Mouse (Mus musculus): ENCODE measurements around the gene Gm16253.

Gene Gm16253

DNA sequence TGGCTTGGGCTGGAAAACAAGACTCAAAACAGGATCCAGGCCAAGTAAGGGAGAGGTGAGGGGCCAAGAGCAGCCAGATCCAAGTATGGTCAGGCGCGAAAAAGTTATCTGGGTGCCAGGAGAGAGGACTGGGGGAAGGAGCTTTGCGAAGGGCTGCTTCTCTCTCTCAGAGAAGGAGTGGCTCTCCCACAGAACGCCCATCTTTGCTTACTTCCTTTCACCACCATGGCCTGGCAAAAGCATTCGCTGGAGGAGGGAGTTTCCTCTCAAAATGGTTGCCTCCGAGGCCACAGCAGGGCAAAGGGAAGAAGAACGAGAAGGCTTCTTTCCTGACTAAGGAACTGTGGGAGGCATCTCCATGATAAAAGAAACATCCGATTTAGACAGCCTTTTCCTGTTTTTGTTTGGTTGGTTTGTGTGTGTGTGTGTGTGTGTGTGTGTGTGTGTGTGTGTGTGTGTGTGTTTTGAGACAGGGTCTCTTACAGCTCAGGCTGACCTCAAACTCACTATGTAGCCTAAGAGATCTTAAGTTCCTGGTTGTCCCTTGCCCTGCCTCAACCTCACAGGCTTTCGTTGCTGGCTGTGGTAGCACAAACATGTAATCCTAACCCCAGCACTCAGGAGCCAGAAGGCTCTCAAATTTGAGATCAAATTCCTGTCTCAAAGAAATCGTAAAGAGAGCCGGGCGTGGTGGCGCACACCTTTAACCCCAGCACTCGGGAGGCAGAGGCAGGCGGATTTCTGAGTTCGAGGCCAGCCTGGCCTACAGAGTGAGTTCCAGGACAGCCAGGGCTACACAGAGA lies 4.7 kb upstream of the Gm16253 start:
- no peak for DNase-seq (ENCODE audit: low read depth, low spot score)

DNA sequence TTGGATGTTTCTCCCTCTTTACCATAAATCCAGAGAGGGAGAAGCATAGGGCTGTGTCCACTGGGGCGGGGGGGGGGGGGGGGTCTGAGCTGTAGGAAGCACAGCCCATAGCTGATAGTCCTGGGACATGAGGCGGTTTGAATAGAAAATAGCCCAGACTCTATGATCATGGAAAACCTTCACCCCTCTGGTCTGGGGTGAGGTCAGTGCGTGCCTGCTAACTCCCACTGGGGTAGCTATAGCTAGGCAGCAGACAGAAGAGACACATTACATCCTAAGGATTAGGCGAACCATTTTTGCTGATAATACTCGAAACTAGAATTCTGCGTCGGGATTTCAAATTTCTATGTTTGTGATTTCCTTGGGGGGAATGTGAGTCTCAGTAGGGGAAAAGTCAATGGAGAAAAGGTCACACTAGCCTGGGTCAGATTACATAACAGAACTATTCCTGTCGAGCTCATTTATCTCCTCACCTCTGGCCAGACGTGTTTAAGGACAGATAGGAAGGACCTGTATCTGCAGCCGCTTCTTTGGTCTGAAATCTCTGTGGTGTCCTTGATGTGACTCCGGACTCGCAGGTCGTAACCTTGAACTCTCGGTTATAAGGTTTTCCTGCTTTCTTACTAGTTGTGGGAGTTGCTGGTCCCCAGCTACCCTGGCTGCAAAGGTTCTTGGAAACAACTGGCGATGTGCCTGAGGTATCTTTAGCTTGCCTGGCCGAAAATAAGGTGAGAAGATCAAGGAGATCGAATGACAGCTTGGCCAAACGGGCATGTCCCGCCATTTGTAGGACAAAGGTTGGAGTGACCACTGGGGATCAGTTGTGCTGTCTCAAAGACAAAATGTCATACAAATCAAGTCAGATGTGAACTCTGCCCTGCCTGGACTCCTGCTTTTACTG lies 2.9 kb upstream of the Gm16253 start:
- DNase-seq (ENCODE audit: low read depth, low spot score): no peak

DNA sequence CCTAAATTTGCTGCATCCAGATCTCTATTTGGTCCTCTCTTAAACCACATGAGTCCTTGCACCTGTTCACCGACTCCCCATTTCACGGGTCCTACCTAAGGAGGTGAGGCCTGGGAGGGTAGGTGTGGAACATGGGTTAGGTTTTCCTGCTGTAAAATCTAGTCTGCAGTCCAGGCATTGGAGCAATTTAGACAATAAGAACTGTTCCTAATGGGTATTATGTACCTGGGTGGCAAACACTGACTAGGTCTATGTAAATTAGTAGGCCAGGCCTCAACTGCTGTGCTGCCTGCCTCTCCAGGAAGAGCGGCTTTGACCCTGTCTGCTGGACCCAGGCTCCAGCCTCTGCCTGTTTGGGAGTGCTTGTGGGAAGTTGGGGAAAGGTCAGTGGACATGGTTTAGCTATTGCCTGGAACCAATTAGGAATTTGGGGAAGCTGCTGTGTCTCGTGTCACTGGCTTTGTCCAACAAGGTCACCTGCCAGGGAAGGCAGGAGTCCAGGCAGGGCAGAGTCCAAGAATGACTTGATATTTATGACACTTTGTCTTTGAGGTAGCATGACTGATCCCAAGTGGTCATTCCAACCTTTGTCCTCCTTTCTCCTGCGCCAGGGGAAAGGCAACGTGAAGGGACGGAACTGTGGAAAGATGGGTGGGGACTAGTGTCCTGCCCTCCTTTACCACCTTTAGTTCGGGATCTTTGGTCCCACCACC lies 1.4 kb upstream of the Gm16253 start:
- DNase-seq (ENCODE audit: low read depth, low spot score): no peak

DNA sequence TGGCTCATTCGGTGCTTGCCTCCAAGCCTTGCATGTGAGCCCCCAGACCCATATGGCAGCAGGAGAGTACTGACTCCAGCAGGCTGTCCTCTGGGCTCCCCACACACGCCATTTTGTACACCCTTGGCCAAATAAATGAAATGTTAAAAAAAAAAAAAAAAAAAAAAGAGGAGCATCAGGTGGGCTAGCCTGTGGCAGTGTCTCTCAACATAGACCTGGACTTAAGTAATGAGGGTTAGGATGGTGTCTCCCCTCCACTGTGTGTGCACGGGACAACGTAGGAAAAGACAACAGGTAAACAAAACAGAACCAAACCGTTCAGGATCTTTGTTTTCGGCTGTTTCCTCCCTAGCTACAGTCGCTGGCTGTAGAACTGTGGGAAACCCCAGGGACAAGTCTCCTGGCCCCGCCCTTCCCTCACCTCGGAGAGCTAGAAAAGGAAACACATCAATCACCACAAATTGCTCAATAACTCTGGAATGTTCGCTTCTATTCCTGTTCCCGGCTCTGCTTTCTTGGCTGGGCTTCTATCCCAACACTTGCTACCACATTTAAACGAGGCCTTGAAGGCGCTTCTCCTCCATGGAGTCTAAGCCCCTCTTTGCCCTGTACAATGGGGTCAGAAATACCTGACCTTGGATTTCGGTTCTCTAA lies 652 bp upstream of the Gm16253 start:
- peak; percentile 46 for DNase-seq (ENCODE audit: low read depth, low spot score)

DNA sequence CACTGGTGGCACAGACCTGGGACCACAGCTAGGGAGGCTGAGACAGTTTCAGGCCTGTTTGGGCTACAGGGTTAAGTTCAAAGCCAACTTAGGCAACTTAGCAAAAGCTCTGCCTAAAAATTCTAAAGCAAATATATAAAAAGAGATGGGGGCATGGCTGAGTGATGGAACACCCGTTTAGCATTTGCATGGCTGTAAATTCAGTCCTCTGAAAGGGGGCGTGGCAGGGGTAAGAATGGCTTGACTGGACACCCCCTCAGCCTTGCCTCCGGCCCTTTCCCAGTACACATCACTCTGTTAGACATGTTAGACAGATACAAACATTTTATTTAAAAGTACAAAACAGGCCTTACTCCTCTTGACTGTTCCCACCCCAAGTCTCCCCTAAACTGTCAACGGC lies 782 bp downstream of the Gm16253 start:
- no peak for DNase-seq (ENCODE audit: low read depth, low spot score)

DNA sequence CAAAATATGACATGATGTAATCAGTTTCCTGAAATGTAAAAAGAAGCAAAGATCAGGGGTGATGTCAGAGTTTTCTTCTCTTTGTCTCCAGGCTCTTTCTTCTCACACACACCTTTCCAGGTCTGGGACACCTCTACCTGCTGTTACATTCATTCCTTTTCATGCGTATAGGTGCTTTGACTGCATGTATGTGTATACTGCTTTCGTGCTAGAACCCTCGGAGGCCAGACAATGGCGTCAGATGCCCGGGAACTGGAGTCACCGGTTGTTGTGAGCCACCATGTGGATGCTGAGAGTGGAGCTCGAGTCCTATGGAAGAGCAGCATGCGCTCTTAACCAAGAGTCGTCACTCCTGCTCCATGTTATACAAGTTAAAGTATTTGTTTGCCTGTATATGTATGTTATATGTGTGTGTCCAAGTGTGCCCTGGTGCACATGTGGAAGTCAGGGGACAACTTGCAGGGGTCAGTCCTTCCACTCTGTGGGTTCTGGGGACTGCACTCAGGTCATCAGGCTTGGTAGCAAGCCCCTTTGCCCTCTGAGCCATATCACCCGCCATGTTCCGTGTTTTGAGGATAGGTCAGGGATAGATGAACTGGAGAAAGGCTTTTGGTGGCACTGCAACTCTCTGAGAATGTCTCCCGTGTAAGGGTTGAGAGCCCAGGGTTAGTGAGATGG lies 1.9 kb downstream of the Gm16253 start:
- no peak for DNase-seq (ENCODE audit: low read depth, low spot score)

DNA sequence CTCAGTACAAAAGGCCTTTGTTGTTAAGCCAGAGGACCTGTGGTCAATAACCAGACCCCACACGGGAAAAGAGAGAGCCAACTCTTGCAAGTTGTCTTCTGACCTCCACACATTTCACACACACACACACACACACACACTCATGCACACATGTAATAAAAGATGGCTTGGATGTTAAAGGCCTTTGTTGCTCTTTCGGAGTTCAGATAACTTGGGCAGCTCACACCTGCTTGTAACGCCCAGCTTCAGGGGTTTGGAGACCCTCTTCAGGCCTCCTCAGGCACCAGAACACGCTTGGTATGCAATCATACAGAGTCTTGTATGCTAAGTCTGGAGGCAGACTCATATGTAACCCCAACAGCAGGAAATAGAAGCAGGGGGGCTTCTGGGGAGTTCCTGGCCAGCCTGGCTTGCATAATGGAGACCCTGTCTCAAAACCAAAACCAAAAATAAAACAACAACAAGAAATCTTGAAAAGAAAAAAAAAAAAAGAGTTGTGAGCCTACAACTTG lies 2.5 kb downstream of the Gm16253 start:
- DNase-seq (ENCODE audit: low read depth, low spot score): no peak

DNA sequence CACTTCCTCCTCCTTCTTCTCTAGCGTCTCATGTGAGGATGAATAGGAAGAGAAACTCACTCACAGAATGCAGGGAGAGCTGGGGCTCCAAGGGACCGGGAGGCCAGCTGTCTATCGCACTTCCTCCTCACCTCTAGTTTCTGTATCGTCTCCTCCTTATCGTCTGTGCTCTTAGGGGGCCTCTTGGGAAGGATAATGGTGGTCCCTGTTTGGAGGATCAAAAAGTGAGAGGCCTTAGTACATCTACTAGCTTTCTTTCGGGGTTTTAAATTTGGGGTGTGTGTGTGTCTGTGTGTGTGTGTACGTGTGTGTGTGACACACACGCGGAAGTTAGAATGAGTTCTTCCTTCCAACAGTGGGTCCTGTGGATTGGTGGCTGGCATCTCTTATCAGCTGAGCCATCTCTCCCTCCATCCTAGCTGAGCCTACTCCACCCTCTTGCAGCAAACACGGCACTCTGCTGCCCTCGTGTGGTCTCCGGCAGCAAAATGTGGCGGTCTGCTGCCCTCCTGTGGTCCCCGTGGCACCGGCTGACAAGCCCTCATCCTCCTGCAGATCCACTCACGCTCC lies 3.2 kb downstream of the Gm16253 start:
- DNase-seq (ENCODE audit: low read depth, low spot score): peak; percentile 90

DNA sequence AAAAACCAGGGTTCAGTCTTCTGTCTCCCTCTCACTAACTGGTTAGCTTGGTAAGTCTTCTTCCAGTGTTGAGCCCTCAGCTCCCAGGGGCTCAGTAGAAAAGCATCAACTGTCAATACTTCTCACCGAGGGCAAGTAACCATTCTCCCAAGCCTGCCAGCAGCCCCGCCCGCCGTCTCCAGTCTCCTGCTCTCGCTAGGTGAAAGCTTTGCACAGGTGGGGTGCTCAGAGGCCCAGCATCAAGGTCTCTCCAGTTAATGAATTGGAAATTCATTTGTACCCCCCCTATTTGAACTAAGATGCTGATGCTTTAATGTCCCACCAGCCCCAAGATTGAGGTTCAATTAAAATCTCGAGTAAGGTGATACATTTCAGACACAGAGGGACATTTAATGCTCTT lies 4.4 kb downstream of the Gm16253 start:
- DNase-seq (ENCODE audit: low read depth, low spot score): no peak

DNA sequence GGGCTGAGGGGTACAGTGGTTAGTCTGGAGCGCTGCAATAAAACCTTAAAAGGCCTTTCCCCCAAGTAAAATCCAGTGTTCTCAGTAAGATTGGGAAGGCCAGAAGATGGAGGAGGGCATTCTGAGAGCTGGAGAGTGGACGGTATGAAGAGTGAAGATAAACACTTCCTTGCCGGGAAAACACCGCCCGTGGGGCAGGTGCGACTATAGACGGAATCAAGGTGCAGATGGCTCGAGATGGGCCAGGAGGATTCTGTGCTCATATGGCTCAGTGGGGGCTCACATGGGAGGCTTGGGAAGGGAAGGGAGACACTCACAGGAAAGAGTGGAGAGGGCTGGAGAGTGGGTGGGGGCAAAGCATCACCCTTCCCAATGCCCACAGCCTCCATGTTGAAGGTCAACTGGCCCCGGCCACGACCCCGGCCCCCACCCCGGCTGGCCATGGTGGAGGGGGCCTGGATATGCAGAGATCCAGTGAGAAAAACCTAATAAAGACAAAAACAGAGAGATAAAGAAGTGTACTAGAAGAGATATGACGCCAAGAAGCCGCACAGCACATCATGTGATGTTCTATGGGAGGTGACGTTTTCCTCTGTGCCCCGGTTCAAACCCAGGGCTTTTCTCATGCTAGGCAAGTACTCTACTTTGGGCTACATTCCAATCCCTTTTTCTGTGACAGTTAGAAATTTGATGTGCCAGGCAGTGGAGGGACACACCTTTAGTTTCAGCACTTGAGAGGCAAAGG lies 5.2 kb downstream of the Gm16253 start:
- DNase-seq (ENCODE audit: low read depth, low spot score): no peak

DNA sequence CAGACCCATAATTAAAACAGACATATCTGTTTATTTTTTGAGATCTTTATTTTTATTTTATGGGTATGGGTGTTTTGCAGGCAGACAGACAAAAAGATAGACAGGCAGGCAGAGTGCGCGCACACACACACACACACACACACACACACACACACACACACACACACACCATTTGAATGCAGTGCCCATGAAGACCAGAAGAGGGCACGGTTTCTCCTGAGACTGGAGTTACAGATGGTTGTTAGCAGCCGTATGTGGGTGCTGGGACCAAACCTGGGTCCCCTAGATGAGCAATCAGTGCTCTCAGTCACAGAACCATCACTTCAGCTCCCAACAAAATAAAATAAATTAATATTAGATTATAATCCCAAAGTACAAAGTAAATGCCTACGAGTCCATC lies 6.6 kb downstream of the Gm16253 start:
- DNase-seq (ENCODE audit: low read depth, low spot score): no peak

DNA sequence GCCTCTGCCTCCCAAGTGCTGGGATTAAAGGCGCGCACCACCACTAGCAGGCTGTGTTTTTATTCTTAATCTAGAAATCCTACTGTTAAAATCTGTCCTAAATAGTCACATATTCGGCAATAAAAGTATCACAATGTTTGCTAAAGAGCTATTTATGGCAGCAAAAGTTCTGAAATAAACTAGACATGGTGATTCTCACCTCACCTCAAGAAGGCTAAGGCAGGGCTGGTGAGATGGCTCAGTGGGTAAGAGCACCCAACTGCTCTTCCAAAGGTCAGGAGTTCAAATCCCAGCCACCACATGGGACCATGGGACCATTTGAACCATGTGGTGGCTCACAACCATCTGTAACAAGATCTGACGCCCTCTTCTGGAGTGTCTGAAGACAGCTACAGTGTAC lies 13.9 kb downstream of the Gm16253 start:
- no peak for DNase-seq (ENCODE audit: low read depth, low spot score)

DNA sequence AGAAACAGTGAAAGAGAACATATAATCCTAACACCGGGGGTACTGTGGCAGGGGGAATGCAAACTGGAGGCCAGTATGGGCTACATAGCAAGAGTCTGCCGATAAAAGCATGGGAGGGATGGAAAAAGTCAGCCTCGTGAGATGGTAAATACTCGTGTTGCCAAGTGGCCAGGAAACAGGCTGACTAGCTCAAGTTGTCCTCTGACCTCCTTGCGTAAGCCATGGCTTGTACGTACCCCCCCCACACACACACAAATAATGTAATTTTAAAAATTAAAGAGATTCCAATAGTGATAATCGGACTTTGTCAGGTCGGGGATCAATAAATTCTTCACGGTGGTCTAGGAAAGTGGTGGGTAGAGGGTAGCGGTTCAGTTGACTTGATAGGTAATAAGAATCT lies 16.6 kb downstream of the Gm16253 start:
- no peak for DNase-seq (ENCODE audit: low read depth, low spot score)

DNA sequence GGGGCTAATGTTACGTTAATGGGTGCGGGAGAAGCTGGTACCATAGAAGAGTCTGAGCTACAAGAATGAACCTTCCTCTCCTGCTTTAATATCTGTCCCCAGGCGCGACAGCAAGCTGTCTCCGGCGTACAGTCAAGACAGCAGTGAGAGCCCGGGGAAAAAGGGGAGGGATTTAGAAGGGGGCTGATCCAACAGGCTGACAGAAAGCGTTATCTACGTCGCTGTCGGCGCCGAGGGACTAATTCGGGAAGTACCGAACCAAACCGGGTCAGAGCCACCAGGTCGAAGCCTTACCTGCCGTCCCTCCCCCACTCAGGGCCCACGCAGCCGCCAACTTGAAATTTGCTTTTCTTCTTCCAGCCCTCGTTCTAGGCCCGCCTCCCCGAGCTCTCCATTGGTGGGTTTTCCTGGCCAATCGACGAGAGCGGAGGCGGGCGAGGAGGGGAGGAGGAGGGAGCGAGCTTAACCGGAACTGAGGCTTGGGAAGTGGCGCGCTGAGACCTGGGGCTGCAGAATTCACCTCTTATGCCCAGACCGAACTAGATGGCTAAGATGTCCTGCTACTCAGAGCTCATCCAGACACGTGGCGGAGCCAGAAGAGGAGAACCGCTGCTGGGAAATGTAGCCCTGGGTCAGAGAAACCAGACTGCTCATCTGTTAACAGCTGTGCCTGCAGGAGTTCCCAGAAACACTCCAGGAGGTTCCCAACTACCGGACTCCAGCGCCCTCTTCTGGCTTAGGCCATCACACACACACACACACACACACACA lies 17.2 kb downstream of the Gm16253 start, which contains the start of gene Polr3gl:
Gene Polr3gl, minus strand, starts transcription at position 392 of the 771 bp plus-strand sequence.
- peak; percentile 88 for DNase-seq (ENCODE audit: low read depth, low spot score)

DNA sequence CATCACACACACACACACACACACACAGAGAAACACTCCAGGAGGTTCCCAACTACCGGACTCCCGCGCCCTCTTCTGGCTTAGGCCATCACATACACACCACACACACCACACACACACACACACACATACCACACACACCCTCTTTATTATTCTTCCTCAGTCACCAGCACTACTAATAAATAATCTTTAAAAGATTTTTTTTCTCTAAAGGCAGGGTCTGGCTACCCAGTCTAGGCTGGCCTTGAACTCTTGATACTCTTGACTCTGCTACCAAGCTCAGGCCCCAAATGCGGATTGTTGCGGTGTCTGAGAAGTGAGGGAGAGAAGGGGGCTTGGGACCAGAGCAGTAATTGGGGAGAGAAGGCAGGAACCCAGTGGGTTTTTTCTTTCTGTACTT lies 18.1 kb downstream of the Gm16253 start:
- DNase-seq (ENCODE audit: low read depth, low spot score): no peak

DNA sequence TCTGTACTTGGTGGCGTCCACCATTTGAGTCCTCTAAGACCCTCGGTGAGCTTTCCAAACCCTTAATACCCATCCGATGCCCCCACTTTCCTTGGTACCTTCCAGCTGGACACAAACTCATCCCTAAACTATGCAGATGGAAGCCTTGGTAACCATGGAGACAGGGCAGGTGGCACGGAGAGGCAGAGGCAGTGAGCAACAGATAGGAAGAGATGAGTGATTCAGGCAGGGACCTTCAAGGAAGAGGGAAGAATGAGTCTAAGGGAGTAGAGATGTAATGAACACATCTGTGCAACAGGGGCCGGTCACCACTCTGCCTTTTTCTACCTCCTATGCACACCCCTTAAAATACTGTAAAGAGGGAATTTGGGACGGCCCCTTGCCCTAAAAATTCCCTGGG lies 18.9 kb downstream of the Gm16253 start:
- no peak for DNase-seq (ENCODE audit: low read depth, low spot score)

DNA sequence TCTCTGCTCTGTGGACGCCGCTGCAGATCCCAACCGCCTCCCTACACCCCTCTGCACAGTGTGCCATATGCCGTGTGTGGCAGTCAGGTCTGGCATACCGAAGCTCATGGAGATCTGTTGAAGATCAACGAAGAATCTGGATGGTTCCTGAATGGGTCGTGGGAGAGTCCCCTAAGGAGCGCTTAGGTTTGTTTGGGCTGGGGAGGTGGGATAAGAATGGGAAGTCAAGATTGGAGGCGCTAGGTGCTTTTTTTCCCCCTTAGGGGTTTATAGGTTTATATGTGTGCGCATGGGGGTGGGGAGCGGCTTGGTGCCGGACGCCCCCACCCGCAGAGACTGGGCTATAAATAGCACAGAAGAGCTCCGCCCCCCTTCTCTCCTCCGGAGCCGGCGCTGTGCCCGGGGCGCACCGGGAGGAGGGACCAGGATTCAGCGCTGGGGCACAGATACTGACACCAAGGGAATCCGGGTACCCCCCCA lies 19.5 kb downstream of the Gm16253 start, which contains the start of gene Ankrd34a:
Gene Ankrd34a, plus strand, starts transcription at position 409 of the 480 bp plus-strand sequence.
- DNase-seq (ENCODE audit: low read depth, low spot score): no peak

DNA sequence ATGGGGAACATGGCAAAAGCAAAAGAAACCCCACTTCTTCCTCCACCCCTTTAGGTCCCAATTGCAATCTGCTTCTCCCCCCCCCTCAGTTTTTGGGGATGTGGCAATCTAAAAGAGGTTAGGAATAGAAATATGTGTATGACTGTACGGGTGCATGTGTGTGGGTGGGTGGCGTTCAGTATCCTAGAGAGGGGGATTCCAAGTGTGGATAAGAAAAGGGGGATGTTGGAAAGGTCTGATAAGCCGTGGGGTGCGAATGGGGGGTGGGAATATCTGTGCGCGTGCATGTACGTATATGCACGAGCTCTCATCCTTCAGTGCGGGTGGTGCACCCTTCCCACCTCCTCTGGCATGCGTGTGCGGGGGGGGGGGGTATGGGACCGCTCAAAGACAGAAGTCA lies 20.1 kb downstream of the Gm16253 start:
- no peak for DNase-seq (ENCODE audit: low read depth, low spot score)

DNA sequence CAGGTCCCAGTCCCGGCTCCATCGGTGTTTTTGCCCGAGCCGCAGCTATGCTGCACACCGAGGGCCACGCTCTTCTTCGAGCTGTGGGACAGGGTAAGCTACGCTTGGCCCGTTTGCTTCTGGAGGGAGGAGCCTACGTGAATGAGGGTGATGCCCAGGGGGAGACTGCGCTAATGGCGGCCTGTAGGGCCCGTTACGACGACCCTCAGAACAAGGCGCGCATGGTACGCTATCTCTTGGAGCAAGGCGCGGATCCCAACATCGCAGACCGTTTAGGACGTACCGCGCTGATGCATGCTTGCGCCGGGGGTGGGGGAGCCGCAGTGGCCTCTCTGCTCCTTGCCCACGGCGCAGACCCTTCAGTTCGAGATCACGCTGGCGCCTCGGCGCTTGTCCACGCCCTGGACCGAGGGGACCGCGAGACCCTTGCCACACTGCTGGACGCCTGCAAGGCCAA lies 20.7 kb downstream of the Gm16253 start:
- DNase-seq (ENCODE audit: low read depth, low spot score): no peak

Data from forelimb bud, embryonic 11.5 days (tissue).